Mouse (Mus musculus) liver, embryonic 15.5 days (tissue): Measurements from ENCODE around the gene Rexo1. TPM values are rescaled to one million over a fixed set of nuclear protein-coding genes. Genes with fewer than 3 reads are reported as not detected.

Experiments
- ATAC-seq: fragments of 200-750 bp; cut with Nextera tagmentation; 2 replicates; pipeline ENCODE4 v1.8.0; 2017; ENCODE audit warnings: moderate number of reproducible peaks, mild to moderate bottlenecking, moderate library complexity; ENCODE audit not compliant: insufficient read depth
- H3K27ac ChIP-seq: fragments of 300-500 bp; sonication (generic); replicated peaks from 2 replicates; pipeline ENCODE4 v1.5.1; 2015; ENCODE audit warnings: mild to moderate bottlenecking, inconsistent platforms
- H3K27me3 ChIP-seq: fragments of 300-500 bp; sonication (generic); 2 replicates; pipeline ENCODE4 v1.6.1; 2015; ENCODE audit warnings: mild to moderate bottlenecking, inconsistent platforms
- H3K36me3 ChIP-seq: fragments of 300-500 bp; sonication (generic); replicated peaks from 2 replicates; pipeline ENCODE4 v1.6.1; 2015; ENCODE audit warnings: moderate library complexity, mild to moderate bottlenecking, inconsistent platforms
- H3K4me1 ChIP-seq: fragments of 300-500 bp; sonication (generic); replicated peaks from 2 replicates; pipeline ENCODE4 v1.6.1; 2015; ENCODE audit warnings: inconsistent platforms
- H3K4me2 ChIP-seq: fragments of 300-500 bp; sonication (generic); 2 replicates; pipeline ENCODE4 v1.6.1; 2015; ENCODE audit warnings: moderate library complexity, mild to moderate bottlenecking, inconsistent platforms
- H3K4me3 ChIP-seq: fragments of 300-500 bp; sonication (generic); replicated peaks from 2 replicates; pipeline ENCODE4 v1.5.1; 2015; ENCODE audit warnings: mild to moderate bottlenecking, inconsistent platforms
- H3K9ac ChIP-seq: fragments of 300-500 bp; sonication (generic); 2 replicates; pipeline ENCODE4 v1.6.1; 2015; ENCODE audit warnings: moderate library complexity, mild to moderate bottlenecking, inconsistent platforms
- H3K9me3 ChIP-seq: fragments of 300-500 bp; sonication (generic); replicated peaks from 2 replicates; pipeline ENCODE4 v1.6.1; 2016; ENCODE audit warnings: inconsistent platforms
- WGBS: fragments of 180-500 bp; shearing (Covaris S2); methylation state at CpG from one replicate; pipeline ENCODE4 v1.1.7; 2015; ENCODE audit warnings: mixed read lengths; ENCODE audit not compliant: insufficient replicate concordance; 5-methylcytosine and 5-hydroxymethylcytosine counted together
- polyA plus RNA-seq: library from polyadenylated mRNA; unstranded; fragments of >200 nt; fragmentation: Nextera tagmentation; extraction: Ambion mirVana; gene quantifications from 2 replicates; pipeline ENCODE4 v1.2.1, GENCODE M21; 2015

Gene Rexo1
- polyA plus RNA-seq, 1 experiment from 2014 or later: 12.8 TPM

GRCm38 (mm10) chr10:80584045-80584488 lies 22.7 kb upstream of the Rexo1 start:
- no peak overlapping the region; the same call in 1 of the 2 replicates for H3K27ac ChIP-seq

GRCm38 (mm10) chr10:80583047-80583446 lies 21.7 kb upstream of the Rexo1 start:
- WGBS: 72% methylated on average over 5 of the region's 5 CpGs
- Histone ChIP-seq H3K4me1 (peaks cover 69% of the 10 kb centered on the region), H3K9me3 (no peaks in the 10 kb centered on the region), H3K36me3 (peaks cover 46% of the 10 kb centered on the region), H3K4me3 (no peak overlapping the region), H3K27me3 (no peaks in the 10 kb centered on the region), H3K9ac (no peak overlapping the region), H3K27ac (no peak overlapping the region), H3K4me2 (no peak overlapping the region)
- no peak for ATAC-seq

More at GRCm38 (mm10) chr10:80584045-80584488, 22.7 kb upstream of the Rexo1 start:
- Histone ChIP-seq H3K4me3 (no peak overlapping the region), H3K4me2 (no peak overlapping the region), H3K4me1 (peaks cover 69% of the 10 kb centered on the region), H3K27me3 (no peaks in the 10 kb centered on the region), H3K9me3 (no peaks in the 10 kb centered on the region), H3K36me3 (peaks cover 46% of the 10 kb centered on the region), H3K9ac (no peak overlapping the region)
- 62% methylated on average over 12 of the region's 12 CpGs for WGBS
- no peak for ATAC-seq

- peak; percentile 30 for ATAC-seq
- H3K9ac ChIP-seq: peak overlapping the region; percentile 94
- H3K27ac ChIP-seq: peak overlapping the region; percentile 97
- H3K36me3 ChIP-seq: peaks cover 32% of the 10 kb centered on the region
- peak overlapping the region; percentile 99 for H3K4me2 ChIP-seq
- H3K4me1 ChIP-seq: peaks cover 64% of the 10 kb centered on the region
- WGBS: 7% methylated on average over 8 of the region's 8 CpGs
- H3K4me3 ChIP-seq: peak overlapping the region; percentile 93
- no peaks in the 10 kb centered on the region for H3K27me3 ChIP-seq
- no peaks in the 10 kb centered on the region for H3K9me3 ChIP-seq
These were observed 17.6 kb upstream of the Rexo1 start for GRCm38 (mm10) chr10:80578911-80579310.

GRCm38 (mm10) chr10:80578131-80578750 lies 16.9 kb upstream of the Rexo1 start:
- under 1% methylated on average over 29 of the region's 29 CpGs for WGBS
- H3K9ac ChIP-seq: peak overlapping the region; percentile 94
- peak; percentile 49 for ATAC-seq
- peak overlapping the region; percentile 97 for H3K27ac ChIP-seq
- no peaks in the 10 kb centered on the region for H3K27me3 ChIP-seq
- peaks cover 26% of the 10 kb centered on the region for H3K36me3 ChIP-seq
- no peaks in the 10 kb centered on the region for H3K9me3 ChIP-seq
- peaks cover 64% of the 10 kb centered on the region for H3K4me1 ChIP-seq
- H3K4me3 ChIP-seq: peak overlapping the region; percentile 93
- H3K4me2 ChIP-seq: peak overlapping the region; percentile 99

GRCm38 (mm10) chr10:80577195-80578130 lies 16.1 kb upstream of the Rexo1 start, which contains the start of gene Klf16:
TSS of gene Klf16 (minus strand) at chr10:80577321.
- Histone ChIP-seq H3K4me1 (peaks cover 71% of the 10 kb centered on the region), H3K9ac (peak within 1 kb of the TSS; percentile 94), H3K27ac (peak within 1 kb of the TSS; percentile 97), H3K27me3 (no peaks in the 10 kb centered on the region), H3K9me3 (no peaks in the 10 kb centered on the region), H3K4me2 (peak within 1 kb of the TSS; percentile 99), H3K4me3 (peak within 1 kb of the TSS; percentile 93), H3K36me3 (peaks cover 20% of the 10 kb centered on the region; the same call in 1 of the 2 replicates)
- ATAC-seq: peak; percentile 75
- under 1% methylated on average over 87 of the region's 97 CpGs for WGBS

- no peaks in the 10 kb centered on the region for H3K27me3 ChIP-seq
- H3K4me1 ChIP-seq: peaks cover 79% of the 10 kb centered on the region
- no peaks in the 10 kb centered on the region for H3K9me3 ChIP-seq
- ATAC-seq: no peak
- peak overlapping the region; percentile 94 for H3K9ac ChIP-seq
- H3K4me2 ChIP-seq: peak overlapping the region; percentile 99
- peak overlapping the region; percentile 97 for H3K27ac ChIP-seq
- peak overlapping the region; percentile 93 for H3K4me3 ChIP-seq
- H3K36me3 ChIP-seq: peaks cover 16% of the 10 kb centered on the region; the same call in 1 of the 2 replicates
- under 1% methylated on average over 96 of the region's 96 CpGs for WGBS
These were observed 15.2 kb upstream of the Rexo1 start for GRCm38 (mm10) chr10:80576351-80577194.

- Histone ChIP-seq H3K9me3 (no peaks in the 10 kb centered on the region), H3K4me3 (peak overlapping the region; percentile 93), H3K4me1 (peaks cover 86% of the 10 kb centered on the region), H3K27me3 (no peaks in the 10 kb centered on the region), H3K27ac (peak overlapping the region; percentile 97), H3K36me3 (peaks cover 12% of the 10 kb centered on the region; the same call in 1 of the 2 replicates), H3K9ac (peak overlapping the region; percentile 94), H3K4me2 (peak overlapping the region; percentile 99)
- WGBS: 6% methylated on average over 17 of the region's 17 CpGs
- ATAC-seq: no peak
These were observed 14.6 kb upstream of the Rexo1 start for GRCm38 (mm10) chr10:80575925-80576324.

GRCm38 (mm10) chr10:80574896-80575295 lies 13.5 kb upstream of the Rexo1 start:
- Histone ChIP-seq H3K4me3 (peak overlapping the region; percentile 93), H3K4me1 (peaks cover 92% of the 10 kb centered on the region), H3K9me3 (no peaks in the 10 kb centered on the region), H3K27ac (peak overlapping the region; percentile 97), H3K4me2 (peak overlapping the region; percentile 99), H3K36me3 (peaks cover 12% of the 10 kb centered on the region; the same call in 1 of the 2 replicates), H3K27me3 (no peaks in the 10 kb centered on the region), H3K9ac (peak overlapping the region; percentile 94)
- WGBS: 56% methylated on average over 3 of the region's 3 CpGs
- no peak for ATAC-seq

GRCm38 (mm10) chr10:80573944-80574343 lies 12.6 kb upstream of the Rexo1 start:
- Histone ChIP-seq H3K9ac (peak overlapping the region; percentile 94), H3K4me3 (peak overlapping the region; percentile 93), H3K4me1 (peaks cover 92% of the 10 kb centered on the region), H3K9me3 (no peaks in the 10 kb centered on the region), H3K36me3 (peaks cover 16% of the 10 kb centered on the region), H3K27me3 (no peaks in the 10 kb centered on the region), H3K4me2 (peak overlapping the region; percentile 99), H3K27ac (peak overlapping the region; percentile 97)
- ATAC-seq: no peak
- 50% methylated on average over 9 of the region's 9 CpGs for WGBS

GRCm38 (mm10) chr10:80572477-80572876 lies 11.1 kb upstream of the Rexo1 start:
- H3K9me3 ChIP-seq: no peaks in the 10 kb centered on the region
- peaks cover 93% of the 10 kb centered on the region for H3K4me1 ChIP-seq
- H3K27me3 ChIP-seq: no peaks in the 10 kb centered on the region
- peak overlapping the region; percentile 97 for H3K27ac ChIP-seq
- ATAC-seq: peak; percentile 49
- peaks cover 31% of the 10 kb centered on the region for H3K36me3 ChIP-seq
- peak overlapping the region; percentile 99 for H3K4me2 ChIP-seq
- H3K9ac ChIP-seq: peak overlapping the region; percentile 94
- WGBS: 21% methylated on average over 2 of the region's 2 CpGs
- H3K4me3 ChIP-seq: peak overlapping the region; percentile 93
